Mouse (Mus musculus) intestine, postnatal 0 days (tissue): Measurements from ENCODE around the gene Ggnbp2. TPM values are rescaled to one million over a fixed set of nuclear protein-coding genes. Genes with fewer than 3 reads are reported as not detected.

Source experiments
- ATAC-seq: fragments of 200-750 bp; cut with Nextera tagmentation; 2 replicates; pipeline ENCODE4 v1.8.0; 2017; ENCODE audit warnings: mild to moderate bottlenecking, moderate TSS enrichment, moderate library complexity
- H3K27ac ChIP-seq: fragments of 300-500 bp; sonication (generic); 2 replicates; pipeline ENCODE4 v1.5.1; 2014; ENCODE audit warnings: mild to moderate bottlenecking, low read depth, low read length, moderate library complexity
- H3K27me3 ChIP-seq: fragments of 300-500 bp; sonication (generic); replicated peaks from 2 replicates; pipeline ENCODE4 v1.6.1; 2014; ENCODE audit warnings: low read length, mixed read lengths; ENCODE audit not compliant: control insufficient read depth, insufficient read depth
- H3K36me3 ChIP-seq: fragments of 300-500 bp; sonication (generic); 2 replicates; pipeline ENCODE4 v1.6.1; 2014; ENCODE audit warnings: mild to moderate bottlenecking, moderate library complexity; ENCODE audit not compliant: control insufficient read depth, insufficient read depth
- H3K4me1 ChIP-seq: fragments of 300-500 bp; sonication (generic); replicated peaks from 2 replicates; pipeline ENCODE4 v1.6.1; 2014; ENCODE audit warnings: antibody characterized with exemption, low read length, mixed read lengths; ENCODE audit not compliant: control insufficient read depth, insufficient read depth
- H3K4me2 ChIP-seq: fragments of 300-500 bp; sonication (generic); replicated peaks from 2 replicates; pipeline ENCODE4 v1.6.1; 2014; ENCODE audit warnings: low read depth, mild to moderate bottlenecking, moderate library complexity
- H3K4me3 ChIP-seq: fragments of 300-500 bp; sonication (generic); 2 replicates; pipeline ENCODE4 v1.5.1; 2014; ENCODE audit warnings: low read depth, low read length
- H3K9ac ChIP-seq: fragments of 300-500 bp; sonication (generic); 2 replicates; pipeline ENCODE4 v1.6.1; 2014; ENCODE audit warnings: mild to moderate bottlenecking, low read depth, low read length
- H3K9me3 ChIP-seq: fragments of 300-500 bp; sonication (generic); 2 replicates; pipeline ENCODE4 v1.6.1; 2016; ENCODE audit warnings: mixed run types; ENCODE audit not compliant: control insufficient read depth
- CTCF ChIP-seq: sonication (generic); IDR thresholded peaks from 2 replicates; pipeline ENCODE4 v1.5.1; 2016; ENCODE audit warnings: low read depth, mild to moderate bottlenecking, control low read depth, antibody characterized with exemption, moderate library complexity
- WGBS: fragments of 180-500 bp; shearing (Covaris S2); extraction: QIAGEN DNeasy Blood & Tissue Kit; methylation state at CpG from one replicate; pipeline ENCODE4 v1.1.7; 2014; 5-methylcytosine and 5-hydroxymethylcytosine counted together
- microRNA-seq: library from miRNA; unstranded; fragments of <30 nt; microRNA quantifications from one replicate; pipeline ENCODE4, GENCODE M21; 2016
- polyA plus RNA-seq: library from polyadenylated mRNA; unstranded; fragments of >200 nt; fragmentation: Nextera tagmentation; extraction: Ambion mirVana; gene quantifications from 2 replicates; pipeline ENCODE4 v1.2.1, GENCODE M21; 2015

The Ggnbp2 gene
- polyA plus RNA-seq, 1 experiment from 2014 or later, result 75.0 TPM

DNA sequence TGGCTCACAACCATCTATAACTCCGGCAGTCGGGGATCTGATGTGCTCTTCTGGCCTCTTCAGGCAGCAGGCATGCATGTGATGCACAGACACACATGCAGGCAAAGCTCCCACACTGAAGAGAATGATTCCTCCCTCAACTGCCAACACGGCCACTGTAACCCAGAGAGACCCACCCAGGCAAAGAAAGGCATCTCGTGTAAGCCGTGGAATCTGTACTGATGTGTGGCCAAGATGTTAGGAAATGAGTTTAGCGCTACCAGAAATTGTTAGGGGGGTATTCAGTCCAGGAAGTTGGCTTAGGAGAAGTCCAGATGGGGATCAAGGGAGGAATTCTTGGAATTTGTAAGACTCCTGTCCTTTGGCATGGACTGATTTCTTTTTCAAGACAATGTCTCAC is 80.2 kb downstream of the Ggnbp2 start:
- no peak for ATAC-seq
- H3K36me3 ChIP-seq, result no peaks in the 10 kb centered on the region
- H3K9ac ChIP-seq, result no peak overlapping the region
- no peak for TF ChIP-seq CTCF
- H3K4me2 ChIP-seq, result no peak overlapping the region
- no peak overlapping the region for H3K4me3 ChIP-seq
- no peaks in the 10 kb centered on the region for H3K9me3 ChIP-seq
- H3K27ac ChIP-seq, result no peak overlapping the region
- H3K27me3 ChIP-seq, result no peaks in the 10 kb centered on the region
- H3K4me1 ChIP-seq, result no peaks in the 10 kb centered on the region
- WGBS, result 56% methylated on average over 6 of the region's 6 CpGs

Small RNAs within 50 kb of the gene (microRNA-seq; reads per million reads assigned to microRNA genes)
- gene Gm23564, result not detected

Other genes with a start within 250 kb of the Ggnbp2 start
- 7.1 and 8.9 TPM in 2 replicates for gene Mrm1, start 51.3 kb downstream of the Ggnbp2 start, polyA plus RNA-seq
- 129 and 141 TPM in 2 replicates for gene Dhrs11, start 41.8 kb downstream of the Ggnbp2 start, polyA plus RNA-seq
- 3.6 and 3.9 TPM in 2 replicates for gene Myo19, start 9.3 kb upstream of the Ggnbp2 start, polyA plus RNA-seq
- 1.3 and 1.5 TPM in 2 replicates for gene Pigw, start 9.5 kb upstream of the Ggnbp2 start, polyA plus RNA-seq
- gene Znhit3, start 45.5 kb upstream of the Ggnbp2 start, polyA plus RNA-seq, result 22.6 and 23.5 TPM in 2 replicates
- 0.33 and 0.64 TPM in 2 replicates for gene Car4, start 87.0 kb upstream of the Ggnbp2 start, polyA plus RNA-seq